Mouse (Mus musculus) embryonic fibroblast, embryonic 13.5 days (primary cell): Measurements from ENCODE around the gene Stk11ip. TPM values are rescaled to one million over a fixed set of nuclear protein-coding genes. Genes with fewer than 3 reads are reported as not detected.

ENCODE experiments used
- H3K27ac ChIP-seq: 2 replicates; pipeline ENCODE4 v1.5.1; 2012; ENCODE audit warnings: low read length, control low read depth, inconsistent platforms; ENCODE audit not compliant: insufficient read depth
- H3K4me1 ChIP-seq: 2 replicates; pipeline ENCODE4 v1.6.1; 2011; ENCODE audit warnings: low read length; ENCODE audit not compliant: control insufficient read depth, insufficient read depth
- H3K4me3 ChIP-seq: 2 replicates; pipeline ENCODE4 v1.5.1; 2011; ENCODE audit warnings: mild to moderate bottlenecking, control low read depth, low read length; ENCODE audit not compliant: insufficient read depth
- CTCF ChIP-seq: IDR thresholded peaks from 2 replicates; pipeline ENCODE4 v1.5.1; 2011; ENCODE audit warnings: mild to moderate bottlenecking, control low read depth, low read length, moderate library complexity, borderline replicate concordance; ENCODE audit not compliant: insufficient read depth
- POLR2A ChIP-seq: IDR thresholded peaks from 2 replicates; pipeline ENCODE4 v1.6.1; 2011; ENCODE audit warnings: low read depth, mild to moderate bottlenecking, control low read depth, low read length, moderate library complexity
- polyA plus RNA-seq: library from polyadenylated mRNA; stranded (reverse); fragments of >200 nt; gene quantifications from 2 replicates; pipeline ENCODE4 v1.2.4, GENCODE M21; 2011; ENCODE audit warnings: low read depth; ENCODE audit not compliant: missing spikeins, insufficient read length

Stk11ip gene
- polyA plus RNA-seq, result 8.7 and 13.4 TPM in 2 replicates

- Histone ChIP-seq H3K4me1 (no peaks in the 10 kb centered on the region), H3K27ac (peak within 1 kb of the TSS; percentile 94), H3K4me3 (peak within 1 kb of the TSS; percentile 91)
- TF ChIP-seq POLR2A, result peak; percentile 75
- TF ChIP-seq CTCF, result no peak
Measured at GRCm38 (mm10) chr1:75521321-75522031, at the start of gene Stk11ip. Gene Stk11ip, plus strand, starts transcription at chr1:75521529.

- Histone ChIP-seq H3K27ac (no peak overlapping the region), H3K4me3 (no peak overlapping the region), H3K4me1 (peaks cover 5% of the 10 kb centered on the region)
- no peak for TF ChIP-seq CTCF
- TF ChIP-seq POLR2A, result no peak
Measured at GRCm38 (mm10) chr1:75476441-75476840, 44.9 kb upstream of the Stk11ip start.

- peaks cover 5% of the 10 kb centered on the region for H3K4me1 ChIP-seq
- TF ChIP-seq POLR2A, result no peak
- TF ChIP-seq CTCF, result peak; percentile 91
- peak overlapping the region; percentile 79 for H3K4me3 ChIP-seq
Measured at GRCm38 (mm10) chr1:75477264-75477965, 43.9 kb upstream of the Stk11ip start.

GRCm38 (mm10) chr1:75477966-75478290 is 43.4 kb upstream of the Stk11ip start:
- TF ChIP-seq POLR2A, result no peak
- no peak for TF ChIP-seq CTCF
- Histone ChIP-seq H3K4me1 (peaks cover 5% of the 10 kb centered on the region), H3K4me3 (peak overlapping the region; percentile 79), H3K27ac (no peak overlapping the region)

More at GRCm38 (mm10) chr1:75477264-75477965, 43.9 kb upstream of the Stk11ip start:
- no peak overlapping the region for H3K27ac ChIP-seq

GRCm38 (mm10) chr1:75478497-75478896 is 42.8 kb upstream of the Stk11ip start:
- peak overlapping the region; percentile 79 for H3K4me3 ChIP-seq
- no peak for TF ChIP-seq POLR2A
- no peak for TF ChIP-seq CTCF
- H3K27ac ChIP-seq, result peak overlapping the region; percentile 84
- H3K4me1 ChIP-seq, result peaks cover 5% of the 10 kb centered on the region

GRCm38 (mm10) chr1:75478916-75479634 is 42.3 kb upstream of the Stk11ip start, which contains the start of the genes Chpf and Tmem198:
Gene Chpf, minus strand, starts transcription at chr1:75479307.
Gene Tmem198, plus strand, starts transcription at chr1:75479532.
- peaks cover 5% of the 10 kb centered on the region for H3K4me1 ChIP-seq
- TF ChIP-seq CTCF, result no peak
- peak; percentile 74 for TF ChIP-seq POLR2A
- H3K4me3 ChIP-seq, result peak within 1 kb of the TSS; percentile 79
- peak within 1 kb of the TSS; percentile 84 for H3K27ac ChIP-seq

GRCm38 (mm10) chr1:75479635-75479989 is 41.7 kb upstream of the Stk11ip start:
- Histone ChIP-seq H3K4me1 (peaks cover 5% of the 10 kb centered on the region), H3K4me3 (peak overlapping the region; percentile 31; the same call in 1 of the 2 replicates), H3K27ac (no peak overlapping the region)
- TF ChIP-seq POLR2A (no peak), CTCF (no peak)

- Histone ChIP-seq H3K4me1 (peaks cover 5% of the 10 kb centered on the region), H3K27ac (no peak overlapping the region), H3K4me3 (no peak overlapping the region)
- no peak for TF ChIP-seq POLR2A
- no peak for TF ChIP-seq CTCF
Measured at GRCm38 (mm10) chr1:75480036-75480435, 41.3 kb upstream of the Stk11ip start.

GRCm38 (mm10) chr1:75480735-75481134 is 40.6 kb upstream of the Stk11ip start:
- TF ChIP-seq POLR2A (no peak), CTCF (no peak)

More at GRCm38 (mm10) chr1:75480735-75481134, 40.6 kb upstream of the Stk11ip start:
- H3K4me1 ChIP-seq, result peaks cover 5% of the 10 kb centered on the region
- H3K27ac ChIP-seq, result no peak overlapping the region
- no peak overlapping the region for H3K4me3 ChIP-seq
